Mouse (Mus musculus) megakaryocyte, embryonic 14.5 days (primary cell): ENCODE measurements around the gene Bcl9.

Experiments
- FLI1 ChIP-seq: IDR thresholded peaks from 2 replicates; pipeline ENCODE4 v1.6.1; 2012; ENCODE audit warnings: low read length, inconsistent platforms, mixed read lengths
- GATA1 ChIP-seq: IDR thresholded peaks from 3 replicates; pipeline ENCODE4 v1.6.1; 2012; ENCODE audit warnings: mixed read lengths, low read length, inconsistent platforms, borderline replicate concordance

DNA sequence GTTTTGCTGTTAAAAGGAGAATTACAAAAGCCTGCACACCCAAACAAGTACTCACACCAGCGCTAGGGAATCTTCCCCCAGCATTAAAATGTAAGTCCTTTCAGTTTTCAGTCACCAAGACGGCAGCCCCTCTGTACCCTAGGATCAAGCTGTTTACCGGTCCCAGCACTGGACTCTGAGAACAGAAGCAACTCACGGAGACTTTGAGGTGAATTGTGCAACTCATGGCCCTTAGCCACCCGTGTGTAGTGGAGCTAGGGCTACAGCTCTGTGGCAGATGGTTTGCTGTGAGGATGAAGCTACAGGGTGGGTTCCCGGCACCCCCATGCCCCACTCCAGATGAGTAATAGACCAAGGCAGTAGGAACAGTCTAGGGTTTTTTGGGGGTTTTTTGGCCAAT, 55.9 kb downstream of the Bcl9 start:
- no peak for TF ChIP-seq GATA1
- TF ChIP-seq FLI1: no peak
